Mouse (Mus musculus): ENCODE data around the gene Brpf3. TPM values are rescaled to one million over a fixed set of nuclear protein-coding genes. Genes with fewer than 3 reads are reported as not detected.

Brpf3 gene
- total RNA-seq, 4 experiments from 2014 or later, result 75.6 to 83.4 (median 77.1) TPM

- DNase-seq, result peak; percentile 87
These were observed 73.9 kb downstream of the Brpf3 start for GRCm38 (mm10) chr17:28874825-28875224.

GRCm38 (mm10) chr17:28875316-28875715 is 74.4 kb downstream of the Brpf3 start:
- peak; percentile 57 for DNase-seq

GRCm38 (mm10) chr17:28876331-28876730 is 75.4 kb downstream of the Brpf3 start:
- no peak for DNase-seq

GRCm38 (mm10) chr17:28876821-28877220 is 75.9 kb downstream of the Brpf3 start:
- DNase-seq, result no peak

GRCm38 (mm10) chr17:28879931-28880391 is 79.1 kb downstream of the Brpf3 start:
- peak; percentile 36 for DNase-seq

- peak; percentile 47 for DNase-seq
These were observed 81.4 kb downstream of the Brpf3 start for GRCm38 (mm10) chr17:28882316-28882715.

- DNase-seq, result no peak
These were observed 81.9 kb downstream of the Brpf3 start for GRCm38 (mm10) chr17:28882810-28883209.

- no peak for DNase-seq
These were observed 83.1 kb downstream of the Brpf3 start for GRCm38 (mm10) chr17:28883941-28884516.

GRCm38 (mm10) chr17:28885231-28885630 is 84.3 kb downstream of the Brpf3 start:
- no peak for DNase-seq

- no peak for DNase-seq
These were observed 85.4 kb downstream of the Brpf3 start for GRCm38 (mm10) chr17:28886266-28886665.

Other genes starting within 250 kb of the Brpf3 start
- not detected for gene Clps, start 240.3 kb upstream of the Brpf3 start, total RNA-seq (2022)
- 1 to 10 TPM; 2.6 to 6.7 (median 4.2) TPM for gene Lhfpl5, start 225.4 kb upstream of the Brpf3 start, total RNA-seq (2022)
- 10 to 100 TPM; 68.4 to 81.5 (median 72.8) TPM for gene Srpk1, start 178.4 kb upstream of the Brpf3 start, total RNA-seq (2022)
- gene Slc26a8, start 110.9 kb upstream of the Brpf3 start, total RNA-seq (2022), result 1 to 10 TPM; 1.4 to 3.1 (median 2.5) TPM
- 10 to 100 TPM; 71.9 to 99.0 (median 78.8) TPM for gene Mapk14, start 109.8 kb upstream of the Brpf3 start, total RNA-seq (2022)
- gene AC170998.1, start 75.0 kb upstream of the Brpf3 start, total RNA-seq (2022), result 1 to 10 TPM in 3 of 4 experiments, under 1 TPM in 1; 0.58 to 3.7 (median 2.1) TPM
- 100 to 1,000 TPM; 128 to 457 (median 281) TPM for gene Mapk13, start 31.8 kb upstream of the Brpf3 start, total RNA-seq (2022)
- gene Pnpla1, start 57.3 kb downstream of the Brpf3 start, total RNA-seq (2022), result under 1 TPM in 2 of 4 experiments, not detected in 2; 0.12 to 0.18 TPM
- under 1 TPM in 1 of 4 experiments, not detected in 3; 0.05 TPM for gene 4930539E08Rik, start 114.2 kb downstream of the Brpf3 start, total RNA-seq (2022)
- gene Pxt1, start 142.8 kb downstream of the Brpf3 start, total RNA-seq (2022), result not detected
- gene Kctd20, start 150.9 kb downstream of the Brpf3 start, total RNA-seq (2022), result 10 to 100 TPM; 42.6 to 51.5 (median 45.9) TPM
- 10 to 100 TPM; 57.3 to 84.7 (median 68.7) TPM for gene Stk38, start 206.9 kb downstream of the Brpf3 start, total RNA-seq (2022)
- 100 to 1,000 TPM in 3 of 4 experiments, 10 to 100 TPM in 1; 89.9 to 176 (median 144) TPM for gene Srsf3, start 231.5 kb downstream of the Brpf3 start, total RNA-seq (2022)

Measured in adrenal gland, adult 8-10 months (tissue).